Mouse (Mus musculus) heart, postnatal 0 days (tissue): ENCODE results near the gene Fgfr2.

Experiments
- CTCF ChIP-seq: IDR thresholded peaks from 2 replicates; pipeline ENCODE4 v1.5.1; 2016; ENCODE audit warnings: antibody characterized with exemption, control low read depth, low read depth
- EP300 ChIP-seq: IDR thresholded peaks from 2 replicates; pipeline ENCODE4 v1.6.1; 2016; ENCODE audit warnings: antibody characterized with exemption, low read depth

DNA sequence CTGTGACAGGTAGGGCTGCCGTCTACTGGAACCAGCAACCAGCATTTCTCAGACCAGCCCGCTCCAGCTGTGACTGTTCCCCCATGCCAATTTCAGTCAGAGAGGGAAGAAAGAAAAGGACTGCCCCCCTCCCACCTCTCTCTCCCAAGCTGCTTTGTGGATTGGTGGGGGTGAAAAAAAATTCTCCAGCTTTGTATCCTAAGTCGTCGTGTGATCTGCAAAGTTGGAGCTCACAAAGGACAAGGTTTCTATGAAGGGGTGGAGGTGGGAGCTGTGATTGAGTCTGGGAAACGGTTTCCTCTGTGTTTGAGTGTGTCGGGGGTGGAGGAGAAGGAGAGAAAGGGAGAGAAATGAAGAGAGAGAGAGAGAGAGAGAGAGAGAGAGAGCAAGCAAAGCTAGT is 1147.3 kb downstream of the Fgfr2 start:
- no peak for TF ChIP-seq EP300
- TF ChIP-seq CTCF: no peak
